Mouse (Mus musculus): ENCODE results near the gene Lcn6.

Lcn6 gene

DNA sequence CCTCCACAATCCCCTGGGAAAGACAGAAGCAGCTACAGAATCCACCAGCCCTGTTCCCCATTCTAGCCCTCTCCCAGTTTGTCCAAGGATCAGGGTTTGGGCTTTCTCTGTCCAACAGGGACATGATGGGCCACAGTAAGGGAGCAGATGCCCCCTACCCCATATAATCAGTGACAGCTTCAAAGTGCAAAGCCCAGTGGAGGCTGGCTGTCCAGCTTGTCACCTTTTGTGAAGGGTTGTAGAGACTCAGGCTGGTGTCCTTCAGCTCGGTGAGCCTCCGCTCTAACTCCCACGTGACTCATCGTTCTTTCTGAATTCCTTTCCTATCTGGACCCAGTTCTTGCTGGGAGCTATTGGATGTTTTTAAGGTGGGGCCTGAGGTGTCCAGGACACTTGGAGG is 27.1 kb downstream of the Lcn6 start:
- WGBS: 87% methylated on average over 4 of the region's 4 CpGs

DNA sequence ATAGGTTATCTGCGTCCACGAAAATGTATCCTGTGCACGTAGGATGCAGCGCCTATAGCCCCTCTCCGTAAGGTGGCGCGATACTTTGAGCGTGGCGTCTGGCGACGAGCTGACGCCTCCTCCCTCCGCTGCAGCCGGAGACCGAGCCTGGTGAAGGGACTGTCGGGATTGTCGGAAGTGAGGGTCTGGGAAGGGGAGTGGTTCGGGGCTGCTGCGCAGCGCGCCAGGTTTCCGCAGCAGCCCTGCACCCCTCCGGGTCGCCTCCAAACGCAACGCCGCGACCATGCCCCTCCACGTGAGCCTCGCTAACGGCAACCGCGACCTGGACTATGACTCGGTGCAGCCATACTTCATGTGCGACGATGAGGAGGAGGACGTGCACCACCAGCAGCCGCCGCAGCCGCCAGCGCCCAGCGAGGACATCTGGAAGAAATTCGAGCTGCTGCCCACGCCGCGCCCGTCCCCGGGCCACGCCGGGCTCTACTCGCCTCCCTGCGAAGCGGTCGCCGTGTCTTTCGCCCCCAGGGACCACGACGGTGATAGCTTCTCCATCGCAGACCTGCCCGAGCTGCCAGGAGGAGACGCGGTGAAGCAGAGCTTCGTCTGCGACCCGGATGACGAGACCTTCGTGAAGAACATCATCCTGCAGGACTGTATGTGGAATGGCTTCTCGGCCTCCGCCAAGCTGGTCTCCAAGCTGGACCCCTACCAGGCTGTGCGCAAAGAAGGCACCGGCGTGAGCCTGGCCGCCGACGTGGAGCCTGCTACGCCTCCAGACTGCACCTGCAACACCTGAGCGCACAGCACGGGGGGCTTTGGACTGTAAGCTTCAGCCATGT is 30.3 kb downstream of the Lcn6 start, which contains the start of gene Bmyc:
Bmyc (plus strand) TSS at position 97 of the 839 bp plus-strand sequence.
- WGBS: under 1% methylated on average over 78 of the region's 78 CpGs

DNA sequence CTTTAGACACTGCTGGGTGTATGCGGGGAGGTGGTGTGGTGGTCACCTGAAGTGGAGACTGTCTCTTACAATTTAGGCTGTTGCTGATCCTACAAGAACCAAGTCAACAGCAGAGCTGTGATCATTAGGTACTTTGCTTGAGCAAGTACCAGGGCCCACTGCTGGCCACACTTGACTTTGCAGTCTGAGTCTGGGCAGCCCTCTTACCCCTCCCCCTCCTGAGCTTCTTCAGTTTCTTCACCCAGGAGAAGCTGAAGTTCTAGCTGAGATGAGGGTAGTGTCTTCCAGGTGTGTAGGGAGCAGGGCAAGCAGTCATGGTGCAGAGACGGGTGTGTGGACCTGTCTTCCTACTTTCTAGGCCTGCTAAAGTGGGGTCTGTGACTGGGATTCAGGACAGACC is 31.5 kb downstream of the Lcn6 start:
- 80% methylated on average over 2 of the region's 2 CpGs for WGBS

DNA sequence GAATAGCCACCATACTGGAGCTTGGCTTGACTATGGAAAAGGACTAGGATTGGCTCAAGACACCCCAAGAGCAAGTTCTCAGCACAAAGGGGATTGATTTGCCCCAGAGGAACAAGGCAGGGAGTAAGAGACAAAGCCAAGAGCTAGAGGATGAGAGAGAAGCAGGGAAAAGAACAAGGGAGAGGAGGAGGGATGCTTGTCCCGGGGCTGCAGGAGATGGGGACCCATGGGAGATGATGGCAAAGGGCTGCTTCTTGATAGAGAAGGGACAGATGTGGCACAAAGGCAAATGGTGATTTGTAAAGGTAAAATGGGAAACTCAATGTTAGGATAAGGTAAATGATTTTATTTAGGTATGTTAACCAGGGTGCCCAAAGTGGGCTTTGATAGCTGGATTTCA is 32.5 kb downstream of the Lcn6 start:
- WGBS: 73% methylated on average over 1 of the region's 1 CpGs

DNA sequence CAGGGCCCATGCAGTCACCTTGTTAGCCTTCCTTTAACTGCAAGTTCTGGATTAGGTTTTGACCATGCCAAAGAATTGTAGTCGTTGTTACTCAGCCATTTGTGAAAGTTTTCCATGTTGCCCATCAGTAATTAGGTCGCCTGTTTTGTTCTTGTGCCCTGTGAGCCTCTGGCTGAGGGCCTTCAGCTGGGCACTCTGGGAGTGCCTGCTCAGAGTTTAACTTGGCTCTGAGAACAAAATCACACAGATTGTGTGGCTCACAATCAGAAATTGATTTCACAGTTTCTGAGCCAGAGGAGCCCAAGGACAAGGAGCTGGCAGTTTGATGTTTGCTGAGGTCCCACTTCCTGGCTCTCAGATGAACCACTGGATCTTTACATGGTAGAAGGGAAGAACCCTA is 33.2 kb downstream of the Lcn6 start:
- 52% methylated on average over 2 of the region's 2 CpGs for WGBS

DNA sequence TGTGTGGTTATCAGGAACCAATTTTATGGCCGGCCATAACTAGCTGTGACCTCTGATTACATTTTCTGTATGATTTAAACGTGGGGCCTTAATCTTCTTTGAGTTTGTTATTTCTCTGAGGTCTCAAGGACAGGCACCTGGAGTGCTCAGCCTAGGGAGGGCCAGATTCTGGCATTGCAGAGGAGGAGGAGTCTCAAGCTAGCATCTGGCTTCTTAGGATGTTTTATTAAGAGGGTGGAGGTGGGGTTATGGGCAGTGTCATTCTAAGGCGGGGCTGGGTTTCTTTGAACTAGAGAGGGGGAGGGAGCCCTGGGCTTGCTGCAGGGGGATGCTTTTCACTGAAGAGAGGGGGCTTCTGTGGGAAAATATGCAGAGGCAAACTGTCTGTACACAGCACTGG is 35.1 kb downstream of the Lcn6 start:
- 51% methylated on average over 3 of the region's 3 CpGs for WGBS
